Mouse (Mus musculus) hindbrain, embryonic 12.5 days (tissue): Measurements from ENCODE around the gene Meis2. TPM values are rescaled to one million over a fixed set of nuclear protein-coding genes. Genes with fewer than 3 reads are reported as not detected.

Experiments
- ATAC-seq: fragments of 200-750 bp; cut with Nextera tagmentation; 2 replicates; pipeline ENCODE4 v1.8.0; 2017; ENCODE audit warnings: moderate TSS enrichment; ENCODE audit not compliant: low FRiP score
- H3K27ac ChIP-seq: fragments of 300-500 bp; sonication (generic); 2 replicates; pipeline ENCODE4 v1.5.1; 2016; ENCODE audit warnings: mild to moderate bottlenecking
- H3K27me3 ChIP-seq: fragments of 300-500 bp; sonication (generic); 2 replicates; pipeline ENCODE4 v1.6.1; 2016; ENCODE audit warnings: mild to moderate bottlenecking
- H3K36me3 ChIP-seq: fragments of 300-500 bp; sonication (generic); 2 replicates; pipeline ENCODE4 v1.6.1; 2016; ENCODE audit warnings: mild to moderate bottlenecking
- H3K4me1 ChIP-seq: fragments of 300-500 bp; sonication (generic); 2 replicates; pipeline ENCODE4 v1.6.1; 2016
- H3K4me2 ChIP-seq: fragments of 300-500 bp; sonication (generic); replicated peaks from 2 replicates; pipeline ENCODE4 v1.6.1; 2016; ENCODE audit warnings: mild to moderate bottlenecking
- H3K4me3 ChIP-seq: fragments of 300-500 bp; sonication (generic); 2 replicates; pipeline ENCODE4 v1.5.1; 2016; ENCODE audit warnings: mild to moderate bottlenecking
- H3K9ac ChIP-seq: fragments of 300-500 bp; sonication (generic); 2 replicates; pipeline ENCODE4 v1.6.1; 2016; ENCODE audit warnings: mild to moderate bottlenecking, moderate library complexity
- H3K9me3 ChIP-seq: fragments of 300-500 bp; sonication (generic); replicated peaks from 2 replicates; pipeline ENCODE4 v1.6.1; 2016; ENCODE audit warnings: mild to moderate bottlenecking
- WGBS: fragments of 180-500 bp; shearing (Covaris S2); methylation state at CpG from one replicate; pipeline ENCODE4 v1.1.7; 2016; 5-methylcytosine and 5-hydroxymethylcytosine counted together
- polyA plus RNA-seq: library from polyadenylated mRNA; unstranded; fragments of >200 nt; fragmentation: Nextera tagmentation; extraction: Ambion mirVana; gene quantifications from 2 replicates; pipeline ENCODE4 v1.2.1, GENCODE M21; 2016

Meis2 gene
- polyA plus RNA-seq, 1 experiment from 2014 or later: 130 TPM

GRCm38 (mm10) chr2:115924472-115924871, 141.2 kb downstream of the Meis2 start:
- no peaks in the 10 kb centered on the region for H3K27me3 ChIP-seq
- H3K27ac ChIP-seq: no peak overlapping the region
- no peaks in the 10 kb centered on the region for H3K9me3 ChIP-seq
- no peak overlapping the region for H3K9ac ChIP-seq
- no peak overlapping the region for H3K4me3 ChIP-seq
- no peaks in the 10 kb centered on the region for H3K36me3 ChIP-seq
- 74% methylated on average over 6 of the region's 6 CpGs for WGBS
- no peak for ATAC-seq
- H3K4me2 ChIP-seq: no peak overlapping the region
- H3K4me1 ChIP-seq: peaks cover 38% of the 10 kb centered on the region

DNA sequence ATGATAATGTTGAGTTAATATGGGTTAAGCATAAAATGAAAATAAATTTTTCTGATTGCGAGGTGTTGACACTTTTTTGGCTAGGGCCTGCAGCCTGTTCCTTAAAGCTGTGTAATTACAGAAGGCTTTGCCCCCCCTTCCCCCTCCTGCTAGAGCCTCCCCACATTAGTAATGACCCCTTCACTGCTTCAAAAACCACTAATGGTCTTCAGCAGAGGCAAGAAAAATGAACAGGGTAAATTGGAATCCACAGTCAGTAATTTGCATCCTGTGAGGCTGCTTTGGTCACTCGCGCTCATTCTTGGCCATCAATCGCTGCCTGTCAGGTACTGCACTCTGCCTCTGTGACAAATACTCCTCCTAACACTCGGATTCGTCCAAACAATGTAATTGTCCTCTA, 142.4 kb downstream of the Meis2 start:
- peak; percentile 71 for ATAC-seq
- Histone ChIP-seq H3K27ac (peak overlapping the region; percentile 44), H3K27me3 (no peaks in the 10 kb centered on the region), H3K4me2 (no peak overlapping the region), H3K4me1 (peaks cover 43% of the 10 kb centered on the region), H3K9me3 (no peaks in the 10 kb centered on the region), H3K4me3 (no peak overlapping the region), H3K9ac (no peak overlapping the region), H3K36me3 (0 out of 2 replicates have a peak, but pooled peaks cover 4% of the 10 kb centered on the region)
- WGBS: 33% methylated on average over 6 of the region's 6 CpGs

GRCm38 (mm10) chr2:115921687-115922086, 144.0 kb downstream of the Meis2 start:
- no peaks in the 10 kb centered on the region for H3K9me3 ChIP-seq
- 79% methylated on average over 9 of the region's 9 CpGs for WGBS
- no peak overlapping the region for H3K4me3 ChIP-seq
- H3K4me2 ChIP-seq: no peak overlapping the region
- H3K36me3 ChIP-seq: 0 out of 2 replicates have a peak, but pooled peaks cover 4% of the 10 kb centered on the region
- H3K9ac ChIP-seq: no peak overlapping the region
- H3K27me3 ChIP-seq: no peaks in the 10 kb centered on the region
- H3K27ac ChIP-seq: peak overlapping the region; percentile 73
- no peak for ATAC-seq
- peaks cover 43% of the 10 kb centered on the region for H3K4me1 ChIP-seq

GRCm38 (mm10) chr2:115920336-115920951, 145.2 kb downstream of the Meis2 start:
- H3K27ac ChIP-seq: peak overlapping the region; percentile 73
- H3K4me3 ChIP-seq: no peak overlapping the region
- no peaks in the 10 kb centered on the region for H3K27me3 ChIP-seq
- no peak overlapping the region for H3K9ac ChIP-seq
- ATAC-seq: no peak
- H3K4me1 ChIP-seq: peaks cover 52% of the 10 kb centered on the region
- H3K9me3 ChIP-seq: no peaks in the 10 kb centered on the region
- H3K36me3 ChIP-seq: 0 out of 2 replicates have a peak, but pooled peaks cover 4% of the 10 kb centered on the region
- 37% methylated on average over 5 of the region's 5 CpGs for WGBS
- no peak overlapping the region for H3K4me2 ChIP-seq

DNA sequence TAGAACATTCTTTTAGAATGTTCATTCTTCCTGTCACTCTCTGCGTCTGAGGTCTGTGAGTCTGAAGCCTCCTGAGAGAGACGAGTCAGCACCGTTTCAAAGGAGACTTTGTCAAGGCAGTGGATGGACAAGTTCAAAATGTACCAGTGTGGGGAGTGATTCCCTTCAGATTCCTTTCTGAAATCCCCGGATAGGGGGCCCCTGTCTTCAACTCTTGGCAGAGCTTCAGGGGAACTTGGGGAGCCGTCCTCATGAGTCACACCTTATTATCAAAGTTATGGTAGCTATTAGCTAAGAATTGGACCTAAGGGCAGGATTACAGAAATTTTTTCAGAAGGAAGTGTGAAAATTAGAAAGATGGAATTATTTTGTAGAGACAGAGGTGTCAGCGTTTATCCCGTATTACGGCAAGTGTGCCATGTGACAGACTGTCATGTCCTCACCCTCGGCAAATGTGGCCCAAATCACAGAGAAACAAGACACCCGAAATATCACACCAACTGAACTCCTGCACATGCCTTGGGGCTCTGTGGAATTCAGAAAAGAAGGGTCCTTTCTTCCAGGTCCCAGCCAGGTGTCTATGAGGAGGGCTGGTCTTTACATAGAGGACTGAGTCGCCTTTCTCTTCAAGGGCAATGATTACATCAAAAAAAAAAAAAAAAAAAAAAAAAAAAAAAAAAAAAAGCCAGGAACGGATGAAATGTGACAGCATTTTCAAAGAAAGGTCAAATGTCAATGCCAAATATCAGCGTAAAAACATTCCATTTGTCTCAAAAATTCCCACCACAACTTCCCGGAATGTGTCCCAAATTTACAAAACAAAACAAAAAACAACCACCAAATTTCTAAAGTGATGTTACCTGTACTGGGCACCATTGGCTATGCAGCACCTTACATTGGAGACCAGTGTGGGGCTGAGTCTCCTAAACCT, 146.2 kb downstream of the Meis2 start:
- Histone ChIP-seq H3K9me3 (no peaks in the 10 kb centered on the region), H3K27me3 (no peaks in the 10 kb centered on the region), H3K36me3 (0 out of 2 replicates have a peak, but pooled peaks cover 4% of the 10 kb centered on the region), H3K9ac (no peak overlapping the region), H3K27ac (peak overlapping the region; percentile 73), H3K4me3 (no peak overlapping the region), H3K4me1 (peaks cover 49% of the 10 kb centered on the region), H3K4me2 (no peak overlapping the region)
- no peak for ATAC-seq
- WGBS: 73% methylated on average over 14 of the region's 14 CpGs

DNA sequence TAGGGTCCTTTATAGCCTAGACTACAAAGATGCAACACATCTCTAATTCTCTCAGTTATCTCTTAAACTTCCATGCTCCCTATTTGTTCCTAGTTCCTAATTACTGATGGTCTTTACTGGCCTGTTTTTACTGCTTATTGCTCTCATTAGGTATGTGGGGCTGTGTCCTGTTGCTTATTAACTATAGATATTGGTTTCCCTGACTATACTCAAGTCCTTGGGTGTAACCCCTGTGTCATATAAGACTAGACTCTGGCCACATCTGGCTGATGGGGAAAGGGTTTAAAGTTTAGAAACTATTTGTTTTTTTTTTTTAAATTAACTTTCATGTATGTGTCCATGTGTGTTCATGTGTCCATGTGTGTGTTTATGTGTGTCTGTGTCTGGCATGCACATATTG, 147.1 kb downstream of the Meis2 start:
- peaks cover 42% of the 10 kb centered on the region for H3K4me1 ChIP-seq
- no peak overlapping the region for H3K4me2 ChIP-seq
- no peak overlapping the region for H3K27ac ChIP-seq
- H3K27me3 ChIP-seq: no peaks in the 10 kb centered on the region
- no peak overlapping the region for H3K9ac ChIP-seq
- ATAC-seq: no peak
- H3K36me3 ChIP-seq: 0 out of 2 replicates have a peak, but pooled peaks cover 4% of the 10 kb centered on the region
- H3K9me3 ChIP-seq: no peaks in the 10 kb centered on the region
- H3K4me3 ChIP-seq: no peak overlapping the region

DNA sequence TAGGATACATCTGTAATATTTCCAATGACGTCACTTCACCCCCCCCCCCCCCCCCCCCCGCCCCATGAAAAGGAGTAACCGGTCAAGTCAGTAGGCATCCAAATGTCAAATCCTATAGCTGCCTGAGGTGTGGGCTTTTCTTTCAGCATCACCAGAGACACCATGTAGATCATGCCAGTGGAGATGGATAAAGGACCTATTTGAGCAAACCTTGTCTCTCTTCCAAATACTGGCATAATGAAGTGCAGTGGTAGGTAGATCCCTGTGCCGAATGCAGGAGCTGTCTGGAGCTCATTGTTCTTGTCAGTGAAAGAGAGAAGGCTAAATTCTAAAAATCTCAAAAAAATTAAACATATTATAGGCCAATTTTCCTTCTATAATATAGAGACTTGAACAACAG, 151.1 kb downstream of the Meis2 start:
- H3K9ac ChIP-seq: no peak overlapping the region
- H3K9me3 ChIP-seq: no peaks in the 10 kb centered on the region
- no peak overlapping the region for H3K4me3 ChIP-seq
- no peaks in the 10 kb centered on the region for H3K27me3 ChIP-seq
- peaks cover 20% of the 10 kb centered on the region for H3K4me1 ChIP-seq
- WGBS: 38% methylated on average over 3 of the region's 4 CpGs
- no peak overlapping the region for H3K4me2 ChIP-seq
- H3K36me3 ChIP-seq: 0 out of 2 replicates have a peak, but pooled peaks cover 4% of the 10 kb centered on the region
- no peak overlapping the region for H3K27ac ChIP-seq
- no peak for ATAC-seq

- no peaks in the 10 kb centered on the region for H3K36me3 ChIP-seq
- no peak for ATAC-seq
- WGBS: 77% methylated on average over 7 of the region's 7 CpGs
- no peak overlapping the region for H3K4me3 ChIP-seq
- H3K9ac ChIP-seq: no peak overlapping the region
- no peaks in the 10 kb centered on the region for H3K27me3 ChIP-seq
- H3K4me1 ChIP-seq: peaks cover 15% of the 10 kb centered on the region
- no peaks in the 10 kb centered on the region for H3K9me3 ChIP-seq
- no peak overlapping the region for H3K27ac ChIP-seq
- no peak overlapping the region for H3K4me2 ChIP-seq
Measured at GRCm38 (mm10) chr2:115912948-115913529, 152.6 kb downstream of the Meis2 start.

- H3K9me3 ChIP-seq: no peaks in the 10 kb centered on the region
- H3K27me3 ChIP-seq: no peaks in the 10 kb centered on the region
- no peak for ATAC-seq
- no peak overlapping the region for H3K4me3 ChIP-seq
- H3K36me3 ChIP-seq: no peaks in the 10 kb centered on the region
- 86% methylated on average over 17 of the region's 17 CpGs for WGBS
- H3K9ac ChIP-seq: no peak overlapping the region
- H3K4me1 ChIP-seq: peaks cover 15% of the 10 kb centered on the region
- H3K4me2 ChIP-seq: no peak overlapping the region
- H3K27ac ChIP-seq: 0 out of 2 replicates have a peak overlapping the region, but pooled peaks have one; percentile 1
Measured at GRCm38 (mm10) chr2:115911913-115912642, 153.6 kb downstream of the Meis2 start.

- no peaks in the 10 kb centered on the region for H3K36me3 ChIP-seq
- H3K9me3 ChIP-seq: no peaks in the 10 kb centered on the region
- H3K4me1 ChIP-seq: peaks cover 4% of the 10 kb centered on the region
- no peak overlapping the region for H3K27ac ChIP-seq
- 84% methylated on average over 4 of the region's 4 CpGs for WGBS
- H3K9ac ChIP-seq: no peak overlapping the region
- no peak overlapping the region for H3K4me3 ChIP-seq
- no peak overlapping the region for H3K4me2 ChIP-seq
- no peak for ATAC-seq
- no peaks in the 10 kb centered on the region for H3K27me3 ChIP-seq
Measured at GRCm38 (mm10) chr2:115910217-115910616, 155.4 kb downstream of the Meis2 start.

GRCm38 (mm10) chr2:115901007-115901406, 164.6 kb downstream of the Meis2 start:
- H3K9ac ChIP-seq: no peak overlapping the region
- H3K9me3 ChIP-seq: no peaks in the 10 kb centered on the region
- ATAC-seq: no peak
- no peak overlapping the region for H3K27ac ChIP-seq
- H3K36me3 ChIP-seq: peaks cover 4% of the 10 kb centered on the region; the same call in 1 of the 2 replicates
- no peaks in the 10 kb centered on the region for H3K27me3 ChIP-seq
- H3K4me1 ChIP-seq: peaks cover 31% of the 10 kb centered on the region
- H3K4me2 ChIP-seq: no peak overlapping the region
- 95% methylated on average over 6 of the region's 6 CpGs for WGBS
- no peak overlapping the region for H3K4me3 ChIP-seq

GRCm38 (mm10) chr2:115897559-115897958, 168.1 kb downstream of the Meis2 start:
- Histone ChIP-seq H3K36me3 (no peaks in the 10 kb centered on the region), H3K4me2 (no peak overlapping the region), H3K27ac (peak overlapping the region; percentile 68; the same call in 1 of the 2 replicates), H3K4me3 (no peak overlapping the region), H3K9me3 (no peaks in the 10 kb centered on the region), H3K9ac (no peak overlapping the region), H3K4me1 (peaks cover 40% of the 10 kb centered on the region), H3K27me3 (no peaks in the 10 kb centered on the region)
- peak; percentile 18; the same call in 1 of the 2 replicates for ATAC-seq
- 52% methylated on average over 5 of the region's 5 CpGs for WGBS
